Mouse (Mus musculus): Measurements from ENCODE around the gene Olfr642.

Gene Olfr642

GRCm38 (mm10) chr7:104052566-104052965 is at the start of gene Olfr642:
TSS of gene Olfr642 (minus strand) at chr7:104052666.
- no peak for DNase-seq

DNA sequence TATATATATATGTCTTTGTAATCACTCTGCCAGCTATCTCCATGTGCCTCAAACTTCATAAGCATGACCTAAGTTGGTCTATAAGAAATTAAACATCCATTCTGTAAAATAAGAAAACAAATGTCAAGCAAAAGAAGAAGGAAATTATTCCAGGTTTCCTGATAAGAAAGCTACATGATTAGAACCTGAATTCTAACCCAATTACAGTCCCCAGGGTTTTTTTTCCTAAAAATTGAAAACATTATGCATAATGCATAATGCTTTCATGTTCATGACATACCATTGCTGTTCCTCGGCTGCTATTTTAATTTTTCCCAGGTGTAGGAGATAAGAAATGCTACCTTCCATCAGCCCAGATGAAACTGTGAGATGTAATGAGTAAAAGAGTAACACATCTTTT is 32.9 kb upstream of the Olfr642 start, which contains the start of gene Olfr645:
Gene Olfr645, minus strand, starts transcription at position 101 of the 400 bp plus-strand sequence.
- no peak for DNase-seq

GRCm38 (mm10) chr7:104071769-104072168 is 19.3 kb upstream of the Olfr642 start, which contains the start of gene Olfr644:
TSS of gene Olfr644 (minus strand) at chr7:104071869.
- no peak for DNase-seq

GRCm38 (mm10) chr7:104061345-104061744 is 8.9 kb upstream of the Olfr642 start, which contains the start of gene 4930516K23Rik:
TSS of gene 4930516K23Rik (minus strand) at chr7:104061445.
- DNase-seq = no peak

- DNase-seq = no peak
These were observed 6.7 kb upstream of the Olfr642 start for GRCm38 (mm10) chr7:104059215-104059614.

GRCm38 (mm10) chr7:104050745-104051144 is 1.7 kb downstream of the Olfr642 start:
- DNase-seq = no peak

GRCm38 (mm10) chr7:104035145-104035544 is 17.3 kb downstream of the Olfr642 start, which contains the start of gene Olfr641:
TSS of gene Olfr641 (plus strand) at chr7:104035445.
- no peak for DNase-seq

DNA sequence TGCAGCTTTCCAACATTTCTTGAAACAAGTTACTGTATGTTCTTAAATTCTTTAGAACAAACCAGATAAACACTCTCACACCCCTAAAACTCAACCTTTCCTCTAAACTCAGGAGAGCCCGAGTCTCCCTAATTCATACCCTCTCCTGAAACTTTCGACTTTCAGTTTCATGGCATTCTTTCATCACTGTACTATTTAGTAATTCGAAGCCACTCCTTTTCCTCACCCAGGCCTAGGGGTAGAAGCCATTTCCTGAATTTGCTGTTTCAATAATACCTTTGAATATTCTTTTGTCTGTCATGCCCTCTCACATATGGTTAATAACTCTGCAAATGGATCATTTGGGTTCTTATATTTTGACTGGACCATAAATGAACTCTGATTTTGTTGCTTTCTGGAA is 25.5 kb downstream of the Olfr642 start:
- DNase-seq = no peak

DNA sequence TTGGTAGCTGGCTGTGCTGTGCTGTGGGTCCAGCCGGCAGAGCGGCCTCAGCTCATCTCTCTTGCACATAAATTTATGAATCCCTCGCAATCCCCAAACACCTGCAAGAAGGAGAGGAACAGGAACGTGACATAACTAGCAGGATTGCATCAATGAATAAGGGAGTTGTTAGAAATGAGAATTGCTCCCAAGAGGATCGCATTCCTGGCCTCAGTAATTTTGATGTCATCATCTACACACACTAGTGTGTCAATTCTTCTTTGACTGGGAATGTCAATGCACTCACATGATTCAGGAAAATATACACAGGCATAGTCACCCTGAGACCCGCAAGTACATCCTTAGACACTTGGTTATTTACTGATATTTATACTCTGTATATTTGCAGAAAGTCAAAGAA is 27.0 kb downstream of the Olfr642 start, which contains the start of gene Olfr640:
Gene Olfr640, minus strand, starts transcription at position 101 of the 400 bp plus-strand sequence.
- no peak for DNase-seq

- DNase-seq = no peak
These were observed 30.8 kb downstream of the Olfr642 start for GRCm38 (mm10) chr7:104021651-104022050.

- no peak for DNase-seq
These were observed 33.5 kb downstream of the Olfr642 start for GRCm38 (mm10) chr7:104018953-104019352.

GRCm38 (mm10) chr7:104017203-104017602 is 35.3 kb downstream of the Olfr642 start, which contains the start of gene Olfr639:
TSS of gene Olfr639 (minus strand) at chr7:104017303.
- DNase-seq = no peak

DNA sequence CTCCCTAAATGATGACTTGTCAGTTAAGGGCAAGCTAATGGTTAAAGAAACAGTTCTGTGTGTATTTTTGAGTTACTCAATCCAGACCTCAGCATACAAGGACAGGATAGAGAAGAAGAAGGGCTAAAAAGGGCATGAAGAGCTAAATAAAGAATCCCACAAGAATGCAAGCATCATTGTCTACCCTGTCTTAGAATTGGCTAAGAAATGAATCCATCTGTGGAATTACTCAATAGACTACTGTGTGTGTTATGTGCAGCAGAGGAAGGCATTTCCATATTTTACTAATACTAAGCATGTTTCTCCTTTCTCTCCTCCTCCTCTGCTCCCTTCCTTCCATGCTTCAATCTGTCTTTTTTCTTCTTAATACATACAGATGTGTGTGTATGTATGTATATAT is 53.3 kb downstream of the Olfr642 start:
- no peak for DNase-seq

DNA sequence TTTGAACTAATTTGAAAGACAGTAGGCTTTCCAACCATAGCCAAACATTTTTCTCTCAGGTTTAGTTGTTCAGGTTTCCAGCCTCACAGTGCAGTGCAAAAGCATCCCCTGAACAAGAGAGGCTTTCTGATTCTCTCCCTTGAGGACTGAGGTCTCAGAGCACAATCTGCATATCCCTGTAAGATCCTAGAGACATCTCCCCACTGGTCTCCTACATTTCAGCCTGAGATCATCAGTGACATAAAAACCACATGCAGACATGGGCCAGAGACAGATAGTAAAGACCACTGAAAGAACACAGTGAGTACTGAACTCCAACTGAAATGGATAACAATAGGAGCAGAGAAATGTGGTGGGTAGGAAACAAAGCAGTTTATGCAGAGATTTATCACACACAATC is 54.0 kb downstream of the Olfr642 start, which contains the start of gene Olfr638:
Gene Olfr638, plus strand, starts transcription at position 301 of the 400 bp plus-strand sequence.
- no peak for DNase-seq

Measured in spleen, adult 18-20 months (tissue).